Mouse (Mus musculus) liver, postnatal 0 days (tissue): ENCODE results near the gene Snupn.

Experiments
- CTCF ChIP-seq: sonication (generic); IDR thresholded peaks from 2 replicates; pipeline ENCODE4 v1.5.1; 2016; ENCODE audit warnings: antibody characterized with exemption, low read depth
- EP300 ChIP-seq: IDR thresholded peaks from 2 replicates; pipeline ENCODE4 v1.6.1; 2016; ENCODE audit warnings: antibody characterized with exemption, low read depth, mild to moderate bottlenecking

GRCm38 (mm10) chr9:56901187-56901586 lies 49.5 kb upstream of the Snupn start:
- TF ChIP-seq CTCF: no peak
- no peak for TF ChIP-seq EP300
